Mouse (Mus musculus): Measurements from ENCODE around the gene Acap1.
"Not testable (repeated sequence)": the region's sequence is repeated elsewhere in the genome, so short reads cannot be mapped to it uniquely, and the experiment has no call there.

Gene Acap1

DNA sequence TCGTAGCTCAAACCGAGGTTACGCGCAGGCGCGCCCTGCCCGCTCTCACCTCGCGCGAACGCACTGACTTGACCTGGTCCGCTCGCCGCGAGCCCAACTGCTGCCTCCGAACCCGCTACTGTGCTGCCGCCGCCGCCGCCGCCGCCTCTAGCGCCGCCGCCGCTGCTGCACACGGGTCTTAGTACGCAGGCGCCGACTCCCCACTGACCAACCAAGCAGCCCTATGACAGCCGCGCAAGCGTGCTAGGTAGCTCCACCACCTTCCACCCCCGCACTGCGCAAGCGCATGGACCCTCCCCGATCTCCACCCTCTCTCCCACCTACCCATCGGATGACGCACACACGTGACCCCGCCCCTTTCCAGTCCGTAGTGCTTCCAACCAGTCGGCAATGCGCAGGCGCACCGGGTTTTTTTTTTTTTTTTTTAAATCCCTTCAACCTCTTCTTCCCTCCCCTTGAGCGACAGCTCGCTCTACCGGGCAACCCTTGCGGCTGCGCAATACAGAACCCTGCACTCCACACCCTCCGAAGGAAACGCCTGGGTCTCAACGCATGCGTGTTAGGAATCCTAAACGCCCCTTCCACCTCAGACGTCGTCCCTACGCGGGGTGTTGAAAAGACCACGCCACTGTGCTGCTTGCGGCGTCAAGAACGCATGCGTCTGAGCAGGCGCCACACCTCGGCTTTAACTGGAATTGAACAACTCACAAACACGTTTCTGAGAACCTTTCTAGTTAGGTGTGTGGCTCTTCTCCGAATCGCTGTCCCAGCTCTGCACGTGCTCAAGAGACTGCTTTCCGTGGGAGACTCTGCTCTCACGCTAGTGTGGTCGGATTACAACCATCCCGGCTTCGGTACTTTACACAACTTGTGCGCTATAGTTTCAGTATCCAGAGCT, 26.0 kb upstream of the Acap1 start, which contains the start of gene Eif5a:
Gene Eif5a, minus strand, starts transcription at position 845 of the 898 bp plus-strand sequence.
- peak; percentile 99 for DNase-seq (ENCODE audit: extremely low spot score, low read depth, low spot score)

DNA sequence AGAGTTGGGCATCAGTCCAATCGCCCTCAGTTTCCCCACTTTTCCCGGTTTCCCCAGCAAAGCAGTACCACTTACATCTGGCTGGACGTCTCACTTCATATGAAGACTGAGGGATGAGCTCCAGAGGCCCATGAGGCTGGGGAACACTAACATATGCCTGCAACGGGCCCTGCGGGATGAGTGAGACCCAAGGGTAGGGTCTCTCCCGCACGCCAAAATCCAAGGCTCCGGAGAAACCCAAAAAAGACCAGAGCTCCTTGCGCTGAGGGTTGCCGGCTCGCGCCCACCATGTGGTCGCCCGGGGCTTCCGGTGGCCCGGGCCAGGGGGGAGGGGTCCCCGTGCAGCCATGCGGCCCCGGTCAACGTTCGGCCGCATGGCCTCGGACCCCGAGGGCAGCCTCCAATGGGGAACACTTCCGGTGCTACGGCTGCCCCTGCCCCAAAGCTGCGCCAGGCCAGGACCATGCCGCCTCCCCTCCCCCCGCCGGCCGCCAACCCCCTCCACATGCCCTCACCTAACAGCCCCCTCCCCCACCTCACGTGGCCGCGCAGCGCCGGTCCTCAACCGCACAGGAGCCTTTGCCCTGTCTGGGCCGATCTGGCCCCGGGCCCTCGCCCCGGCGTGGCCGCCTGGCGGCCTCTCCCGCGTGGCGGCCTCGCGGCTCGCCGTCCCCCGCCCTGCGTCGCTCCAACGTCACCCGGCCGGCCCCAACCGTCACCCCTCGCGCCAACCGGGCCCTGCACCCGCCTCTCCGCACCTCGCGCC, 25.1 kb upstream of the Acap1 start:
- DNase-seq (ENCODE audit: extremely low spot score, low read depth, low spot score), result no peak

DNA sequence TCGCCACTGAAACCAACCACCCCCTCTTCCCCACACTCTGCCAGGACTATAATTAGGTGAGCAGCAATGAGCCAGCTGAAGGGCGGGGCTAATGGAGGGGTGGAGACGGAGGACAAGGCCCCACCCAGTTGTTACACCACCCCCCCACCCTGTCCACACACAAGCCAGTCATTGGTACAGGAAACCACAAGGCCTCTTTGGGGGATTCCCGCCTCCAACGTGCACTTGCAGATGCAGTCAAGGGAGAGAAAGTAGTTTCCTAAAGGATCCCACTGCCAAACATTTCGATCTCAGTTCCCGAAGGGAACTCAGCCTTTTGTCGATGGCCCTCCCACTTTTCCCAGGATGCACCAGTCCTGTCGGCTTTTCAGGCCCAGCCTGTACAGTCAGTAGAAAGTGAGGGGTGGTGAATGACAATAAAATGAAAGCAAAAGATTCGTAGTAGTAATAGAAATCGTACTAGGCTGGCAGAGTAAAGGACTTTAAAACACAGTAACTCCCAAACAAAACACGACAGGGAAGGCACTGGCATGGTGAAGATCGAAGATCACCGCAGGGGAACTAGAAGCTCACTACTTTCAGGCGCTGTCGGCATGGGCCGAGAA, 24.4 kb upstream of the Acap1 start:
- no peak for DNase-seq (ENCODE audit: extremely low spot score, low read depth, low spot score)

DNA sequence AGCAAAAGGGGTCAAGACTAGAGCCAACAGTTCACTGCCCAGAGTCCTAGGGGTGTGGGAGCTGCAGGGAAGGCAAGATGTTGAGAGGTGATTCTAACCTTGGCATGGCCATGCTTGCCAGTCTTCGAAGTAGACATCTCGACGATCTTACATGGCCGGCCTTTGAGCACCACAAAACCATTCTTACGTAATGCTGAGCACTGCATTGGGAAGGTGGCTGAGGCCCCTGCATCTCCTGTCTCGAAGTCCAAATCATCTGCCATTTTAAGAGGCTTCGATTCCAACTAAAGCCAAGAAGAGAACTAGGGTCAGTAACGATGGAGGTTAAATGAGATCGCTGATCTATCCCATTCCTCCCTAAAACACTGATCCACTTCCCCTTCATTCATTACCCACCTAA, 23.7 kb upstream of the Acap1 start:
- no peak for DNase-seq (ENCODE audit: extremely low spot score, low read depth, low spot score)

DNA sequence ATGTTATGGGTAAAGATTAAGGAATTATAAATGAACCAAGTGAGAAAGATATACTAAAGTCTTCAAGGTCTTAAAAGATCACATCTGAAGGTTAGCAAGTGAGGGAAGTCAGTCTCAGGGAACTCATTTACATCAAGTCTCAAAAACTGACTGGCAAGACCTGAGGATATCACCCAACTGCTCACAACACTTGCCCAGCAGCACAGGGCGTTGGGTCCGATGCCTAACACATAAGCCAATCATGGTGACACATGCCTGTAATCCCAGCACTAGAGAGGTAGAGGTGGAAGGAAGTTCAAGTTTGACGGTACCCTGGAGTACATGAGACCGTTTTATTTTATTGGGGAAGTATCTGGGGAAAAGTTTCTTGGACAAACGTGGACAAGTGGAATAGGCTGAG, 22.8 kb upstream of the Acap1 start:
- DNase-seq (ENCODE audit: extremely low spot score, low read depth, low spot score), result no peak

DNA sequence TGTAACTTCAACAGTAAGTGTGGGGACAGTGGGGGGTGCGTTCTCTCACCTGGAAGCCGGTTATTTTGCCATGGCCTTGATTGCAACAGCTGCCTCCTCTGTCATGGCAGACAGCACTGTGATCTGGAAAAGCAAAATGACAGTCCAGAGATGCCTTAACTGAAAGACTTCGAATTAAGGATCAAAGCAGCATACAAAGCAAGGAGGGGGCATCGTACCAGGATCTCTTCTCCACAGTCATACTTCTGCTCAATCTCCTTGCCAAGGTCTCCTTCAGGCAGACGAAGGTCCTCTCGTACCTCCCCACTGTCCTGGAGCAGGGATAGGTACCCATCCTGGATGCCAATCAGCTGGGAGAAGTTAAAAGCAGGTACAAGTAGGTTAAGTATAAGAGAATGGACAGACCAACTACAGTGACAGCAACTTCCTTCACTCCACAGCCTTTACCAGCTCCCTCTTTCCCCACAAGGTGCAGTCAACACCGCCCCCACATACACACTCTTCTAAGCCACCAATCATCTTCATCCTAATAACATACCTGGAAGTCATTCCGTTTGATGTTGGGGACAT, 22.1 kb upstream of the Acap1 start:
- no peak for DNase-seq (ENCODE audit: extremely low spot score, low read depth, low spot score)

DNA sequence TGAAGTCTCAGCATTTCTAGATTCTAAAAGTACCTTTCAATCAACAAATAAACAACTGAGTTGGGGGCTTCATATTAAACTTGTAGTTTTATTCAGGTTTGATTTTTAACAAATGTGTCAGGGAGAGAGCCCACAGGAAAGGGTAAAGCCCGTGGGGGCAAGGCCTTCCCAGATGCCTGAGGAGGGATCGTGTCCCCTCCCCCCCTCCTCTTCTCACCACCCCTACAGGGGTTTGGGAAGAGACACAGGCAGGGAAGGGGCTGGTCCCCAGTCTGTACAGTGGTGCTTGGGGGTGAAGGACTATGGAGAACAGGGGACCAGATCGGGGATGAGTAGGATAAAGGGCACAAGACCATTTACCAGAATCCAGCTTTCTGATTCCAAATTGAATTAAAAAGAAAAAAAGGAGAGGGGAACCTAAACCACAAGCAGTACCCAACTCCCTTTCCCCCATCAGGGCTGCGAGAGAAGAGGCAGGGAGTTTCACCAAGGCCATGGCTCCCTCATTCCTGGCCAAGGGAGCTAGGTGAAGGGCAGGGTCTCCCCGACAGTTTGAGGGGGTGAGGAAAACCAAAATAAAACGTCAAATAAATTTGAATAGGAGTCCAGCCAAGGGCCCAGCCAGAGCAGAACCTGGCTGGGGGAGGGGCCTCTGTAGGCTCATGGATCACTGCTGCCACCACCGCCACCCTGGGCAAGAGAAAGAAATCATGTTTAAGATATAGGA, 21.5 kb upstream of the Acap1 start:
- not testable (repeated sequence) for DNase-seq (ENCODE audit: extremely low spot score, low read depth, low spot score)

DNA sequence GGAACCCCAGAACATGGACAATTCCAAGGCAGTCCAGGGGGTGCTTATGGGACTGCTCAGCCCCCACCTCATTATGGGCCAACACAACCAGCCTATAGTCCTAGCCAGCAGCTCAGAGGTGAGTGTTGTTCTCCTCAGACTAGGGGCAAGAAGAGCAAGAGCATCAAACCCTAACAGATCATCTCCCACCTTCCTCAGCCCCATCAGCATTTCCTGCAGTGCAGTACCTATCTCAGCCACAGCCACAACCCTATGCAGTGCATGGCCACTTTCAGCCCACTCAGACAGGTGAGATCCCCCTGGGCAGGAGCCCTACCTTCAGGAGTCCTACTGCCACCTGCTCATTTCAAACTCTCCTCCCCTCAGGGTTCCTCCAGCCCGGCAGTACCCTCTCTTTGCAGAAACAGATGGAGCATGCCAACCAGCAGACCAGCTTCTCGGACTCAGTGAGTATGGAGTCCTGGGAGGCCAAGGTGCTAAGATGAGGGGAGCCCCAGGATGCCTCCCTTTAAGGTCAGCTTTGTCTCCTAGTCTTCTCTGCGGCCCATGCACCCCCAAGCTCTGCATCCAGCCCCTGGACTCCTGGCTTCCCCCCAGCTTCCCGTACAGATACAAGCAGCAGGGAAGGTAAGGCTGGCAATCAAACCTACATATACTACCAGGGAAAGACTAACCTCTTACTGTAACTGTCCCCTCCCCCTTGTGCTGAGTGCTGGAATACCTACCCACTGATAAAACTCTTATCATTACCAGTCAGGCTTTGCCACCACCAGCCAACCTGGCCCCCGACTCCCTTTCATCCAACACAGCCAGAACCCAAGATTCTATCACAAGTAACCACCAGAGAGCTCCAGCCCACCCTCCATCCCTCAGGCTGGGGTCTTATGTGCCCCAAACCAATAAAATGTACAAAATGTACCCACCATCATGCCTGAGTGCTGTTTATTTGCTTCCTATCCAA, 20.6 kb upstream of the Acap1 start:
- DNase-seq (ENCODE audit: extremely low spot score, low read depth, low spot score), result no peak

DNA sequence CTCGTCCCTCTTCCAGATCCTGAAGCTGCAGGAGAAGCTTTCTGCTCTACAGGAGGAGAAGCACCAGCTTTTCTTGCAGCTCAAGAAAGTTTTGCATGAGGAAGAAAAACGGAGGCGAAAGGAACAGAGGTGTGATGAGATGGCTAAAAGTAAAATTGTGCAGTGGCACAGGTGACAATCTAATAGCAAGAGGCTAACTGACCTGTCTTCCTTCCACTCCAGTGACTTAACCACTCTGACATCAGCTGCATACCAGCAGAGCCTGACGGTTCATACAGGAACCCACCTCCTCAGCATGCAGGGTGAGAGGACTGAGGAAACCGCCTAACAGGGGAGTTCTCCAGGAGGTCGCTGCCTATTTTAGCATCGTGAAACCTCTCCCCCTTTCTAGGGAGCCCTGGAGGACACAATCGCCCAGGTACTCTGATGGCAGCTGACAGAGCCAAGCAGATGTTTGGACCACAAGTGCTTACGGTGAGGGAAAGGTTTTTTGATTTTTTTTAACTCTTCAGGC, 19.6 kb upstream of the Acap1 start:
- no peak for DNase-seq (ENCODE audit: extremely low spot score, low read depth, low spot score)

DNA sequence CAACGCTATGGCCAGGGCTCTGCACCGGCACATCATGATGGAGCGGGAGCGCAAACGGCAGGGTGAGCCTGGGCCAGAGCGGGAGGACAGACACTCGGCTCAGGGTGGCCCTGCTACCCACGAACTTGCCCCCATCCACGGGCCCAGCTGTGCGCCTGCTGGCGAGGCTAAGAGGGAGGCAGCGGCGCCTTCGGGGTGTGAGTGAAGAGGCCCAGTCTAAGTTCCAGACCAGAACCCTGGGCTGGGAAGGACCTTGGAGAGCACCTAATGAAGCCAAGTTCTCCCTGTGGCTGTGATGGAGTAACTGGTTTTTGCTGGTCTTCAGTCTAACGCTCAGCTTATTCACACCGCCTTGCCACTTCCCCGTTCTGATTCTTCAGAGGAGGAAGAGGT, 19.0 kb upstream of the Acap1 start:
- no peak for DNase-seq (ENCODE audit: extremely low spot score, low read depth, low spot score)

DNA sequence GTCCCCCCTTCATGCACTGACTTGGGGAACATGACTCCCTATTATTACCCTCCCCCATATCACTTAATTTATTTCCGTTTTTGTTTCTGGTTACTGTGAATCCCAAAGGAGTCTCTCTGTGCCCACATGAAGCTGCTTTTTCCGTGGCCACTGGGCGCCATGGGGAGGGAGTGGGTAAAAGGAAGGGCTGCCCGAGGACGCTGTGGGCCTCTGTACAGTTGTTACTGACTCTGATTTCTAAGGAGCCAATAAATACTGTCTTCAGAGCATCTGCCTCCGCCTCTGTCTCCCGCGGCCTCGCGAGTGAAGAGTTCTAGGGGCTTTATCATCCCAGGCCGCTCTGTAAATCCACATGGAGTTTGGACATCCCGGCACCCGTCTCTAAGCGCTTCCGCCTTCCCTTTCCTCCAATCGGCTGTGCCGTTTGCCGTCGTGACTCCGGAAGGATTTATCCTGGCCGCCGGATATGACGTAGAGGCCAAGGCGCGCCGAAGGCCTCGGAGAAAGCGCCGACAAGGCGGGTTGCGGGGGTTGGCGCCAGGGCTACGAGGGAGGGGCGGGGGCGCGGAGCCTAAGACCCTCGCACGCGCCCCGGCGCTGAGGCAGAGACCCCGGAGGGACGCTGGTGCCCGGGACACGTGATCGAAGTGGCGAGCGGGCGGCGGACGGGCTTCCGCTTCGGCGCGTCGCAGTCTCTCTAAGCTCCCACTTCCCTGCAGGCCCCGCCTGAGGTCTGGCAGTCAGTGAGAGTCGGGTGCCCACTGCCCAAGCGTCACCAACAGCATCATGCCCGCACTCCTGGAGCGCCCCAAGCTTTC, 18.4 kb upstream of the Acap1 start, which contains the start of gene Gps2:
Gene Gps2, plus strand, starts transcription at position 335 of the 818 bp plus-strand sequence.
- no peak for DNase-seq (ENCODE audit: extremely low spot score, low read depth, low spot score)

DNA sequence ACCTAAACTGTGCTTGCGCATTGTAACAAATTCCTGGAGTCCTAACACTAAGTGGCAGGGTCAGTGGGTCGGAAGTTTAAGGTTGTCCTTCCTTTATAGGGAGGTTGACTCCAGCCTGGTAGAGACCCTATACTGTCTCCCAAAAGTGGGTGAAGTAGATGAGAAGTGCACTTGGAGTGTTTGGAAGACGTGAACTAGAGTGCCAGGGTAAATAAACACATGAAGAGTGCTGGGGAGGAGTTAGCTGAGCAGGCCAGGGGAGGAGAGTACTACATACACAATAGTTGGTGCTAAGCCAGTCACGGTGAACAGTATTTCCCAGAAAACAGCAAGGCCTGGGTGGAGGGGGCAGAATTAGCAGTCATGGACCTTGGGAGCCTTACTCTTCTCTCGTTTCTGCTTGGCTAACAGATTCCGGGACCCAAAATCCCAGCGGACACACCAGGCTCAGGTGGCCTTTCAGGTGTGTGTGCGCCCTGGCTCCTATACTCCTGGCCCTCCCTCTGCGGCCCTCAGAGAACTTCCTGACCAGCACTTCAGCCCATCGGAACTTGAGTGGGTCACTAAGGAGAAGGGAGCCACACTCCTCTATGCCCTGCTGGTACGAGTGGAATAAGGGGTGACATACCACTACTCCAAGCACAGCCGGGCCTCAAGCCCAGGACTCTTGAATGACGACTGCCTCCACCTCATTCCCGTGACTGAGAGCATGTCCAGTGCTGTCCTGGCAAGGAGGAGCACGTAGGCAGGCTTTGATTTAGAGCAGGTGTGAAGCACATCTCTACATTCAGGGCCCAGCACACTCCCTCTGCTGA, 17.6 kb upstream of the Acap1 start:
- no peak for DNase-seq (ENCODE audit: extremely low spot score, low read depth, low spot score)

DNA sequence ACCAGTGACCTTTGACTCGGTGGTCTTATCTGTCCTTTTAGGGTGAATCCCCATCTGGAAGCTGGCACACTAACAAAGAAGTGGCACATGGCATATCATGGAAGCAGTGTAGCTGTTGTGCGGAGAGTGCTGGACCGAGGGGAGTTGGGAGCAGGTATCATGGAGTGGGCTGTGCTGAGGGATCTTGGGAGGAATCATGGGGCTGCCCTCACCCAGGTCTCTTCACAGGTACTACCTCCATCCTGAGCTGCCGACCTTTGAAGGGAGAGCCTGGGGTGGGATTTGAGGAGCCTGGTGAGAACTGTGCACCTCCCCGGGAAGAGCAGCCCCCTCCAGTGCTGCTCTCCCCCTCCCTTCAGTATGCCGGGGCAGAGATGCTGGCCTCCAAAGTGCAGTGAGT, 16.4 kb upstream of the Acap1 start:
- no peak for DNase-seq (ENCODE audit: extremely low spot score, low read depth, low spot score)

DNA sequence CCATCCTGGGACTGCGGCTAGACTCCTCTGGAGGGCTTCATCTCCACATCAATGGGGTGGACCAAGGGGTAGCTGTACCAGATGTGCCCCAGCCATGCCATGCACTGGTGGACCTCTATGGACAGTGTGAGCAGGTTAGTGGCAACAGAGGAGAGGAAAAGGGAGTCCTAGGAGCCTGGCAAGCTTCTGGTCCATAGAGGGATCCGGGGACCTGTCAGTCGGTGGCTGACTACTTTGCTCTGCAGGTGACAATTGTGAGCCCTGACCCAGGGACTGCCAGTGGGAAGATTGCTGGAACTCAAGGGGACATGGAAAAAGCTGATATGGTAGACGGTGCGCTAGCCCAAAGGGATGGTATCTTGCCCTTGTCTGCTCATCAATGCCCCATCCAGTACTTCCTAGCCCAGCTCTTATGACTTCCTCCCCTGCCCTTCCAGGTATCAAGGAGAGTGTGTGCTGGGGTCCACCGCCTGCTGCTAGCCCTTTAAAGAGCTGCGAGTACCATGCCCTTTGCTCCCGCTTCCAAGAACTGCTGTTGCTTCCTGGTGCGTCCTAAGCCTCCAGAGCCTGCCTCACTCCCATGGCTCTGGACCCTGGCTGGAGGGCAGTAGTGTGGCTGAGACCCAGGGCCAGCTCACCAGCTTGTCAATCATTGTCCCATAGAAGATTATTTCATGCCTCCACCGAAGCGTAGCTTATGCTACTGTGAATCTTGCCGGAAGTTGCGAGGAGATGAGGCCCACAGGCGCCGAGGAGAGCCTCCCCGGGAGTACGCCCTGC, 15.6 kb upstream of the Acap1 start:
- no peak for DNase-seq (ENCODE audit: extremely low spot score, low read depth, low spot score)

DNA sequence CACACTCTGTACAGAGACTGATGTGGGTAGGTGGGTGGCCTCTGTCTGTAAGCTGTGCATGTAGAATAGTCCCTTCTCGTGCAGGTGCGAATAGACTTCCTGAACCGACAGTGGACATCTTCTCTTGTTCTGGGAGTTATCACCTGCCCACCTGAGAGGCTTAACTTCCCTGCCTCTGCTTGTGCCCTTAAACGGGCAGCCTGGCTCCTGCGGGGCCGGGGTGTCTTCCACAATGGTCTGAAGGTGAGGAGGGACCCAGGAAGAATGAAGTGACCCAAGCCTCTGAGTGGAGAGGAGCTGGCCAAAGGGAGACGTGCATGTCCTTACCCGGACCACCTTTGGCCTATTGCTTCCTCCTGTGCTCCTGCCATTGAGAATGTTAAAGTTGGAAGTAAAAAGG, 14.8 kb upstream of the Acap1 start:
- no peak for DNase-seq (ENCODE audit: extremely low spot score, low read depth, low spot score)

DNA sequence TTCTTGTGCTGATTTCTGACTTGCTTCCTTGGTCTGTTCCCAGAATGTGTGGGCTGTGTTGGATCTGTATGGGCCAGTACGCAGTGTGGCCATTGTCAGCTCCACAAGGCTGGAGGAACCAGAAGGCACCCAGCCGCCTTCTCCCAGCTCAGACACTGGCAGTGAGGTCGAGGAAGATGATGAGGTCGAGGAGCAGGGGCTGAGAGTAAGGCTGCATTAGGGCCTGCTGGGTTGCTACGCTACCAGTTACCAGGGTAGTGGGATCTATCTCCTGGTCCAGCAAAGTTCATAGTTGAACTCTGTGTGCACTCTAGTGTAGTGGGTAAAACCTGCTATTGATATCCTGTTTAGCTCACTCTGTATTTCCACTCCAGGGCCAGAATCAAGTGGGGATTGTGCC, 13.8 kb upstream of the Acap1 start:
- no peak for DNase-seq (ENCODE audit: extremely low spot score, low read depth, low spot score)

DNA sequence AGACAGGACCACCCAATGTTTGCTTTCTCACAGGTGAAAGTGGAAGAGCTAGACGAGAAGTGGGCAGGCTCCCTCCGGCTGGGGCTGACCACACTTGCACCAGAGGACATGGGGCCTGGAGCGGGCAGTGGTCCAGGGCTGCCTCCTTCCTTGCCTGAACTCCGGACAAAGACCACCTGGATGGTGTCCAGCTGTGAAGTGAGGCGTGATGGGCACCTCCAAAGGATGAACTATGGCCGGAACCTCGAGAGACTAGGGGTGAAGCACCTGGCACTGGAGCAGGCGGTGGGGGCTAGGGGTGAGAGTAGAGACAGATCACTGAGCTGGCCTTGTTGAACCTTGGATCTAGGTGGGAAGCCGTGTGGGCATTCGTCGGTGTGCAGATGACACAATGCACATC, 13.3 kb upstream of the Acap1 start:
- no peak for DNase-seq (ENCODE audit: extremely low spot score, low read depth, low spot score)

Measured in hindlimb bud, embryonic 11.5 days (tissue).